Mouse (Mus musculus) intestine, embryonic 16.5 days (tissue): Measurements from ENCODE around the gene Treml1. TPM values are rescaled to one million over a fixed set of nuclear protein-coding genes. Genes with fewer than 3 reads are reported as not detected.

Experiments used
- ATAC-seq: fragments of 200-750 bp; cut with Nextera tagmentation; 2 replicates; pipeline ENCODE4 v1.8.0; 2017; ENCODE audit warnings: moderate TSS enrichment, moderate library complexity
- H3K27ac ChIP-seq: fragments of 300-500 bp; sonication (generic); 2 replicates; pipeline ENCODE4 v1.5.1; 2014; ENCODE audit warnings: mild to moderate bottlenecking, low read length
- H3K27me3 ChIP-seq: fragments of 300-500 bp; sonication (generic); replicated peaks from 2 replicates; pipeline ENCODE4 v1.6.1; 2014; ENCODE audit warnings: low read length, control low read depth, mixed read lengths; ENCODE audit not compliant: control insufficient read depth, insufficient read depth
- H3K36me3 ChIP-seq: fragments of 300-500 bp; sonication (generic); 2 replicates; pipeline ENCODE4 v1.6.1; 2014; ENCODE audit warnings: low read length, control low read depth; ENCODE audit not compliant: control insufficient read depth, insufficient read depth
- H3K4me1 ChIP-seq: fragments of 300-500 bp; sonication (generic); 2 replicates; pipeline ENCODE4 v1.6.1; 2014; ENCODE audit warnings: low read length, control low read depth, mixed read lengths; ENCODE audit not compliant: control insufficient read depth, insufficient read depth
- H3K4me2 ChIP-seq: fragments of 300-500 bp; sonication (generic); 2 replicates; pipeline ENCODE4 v1.6.1; 2014; ENCODE audit warnings: low read depth, low read length, control low read depth
- H3K4me3 ChIP-seq: fragments of 300-500 bp; sonication (generic); 2 replicates; pipeline ENCODE4 v1.5.1; 2014; ENCODE audit warnings: mild to moderate bottlenecking, low read length
- H3K9ac ChIP-seq: fragments of 300-500 bp; sonication (generic); 2 replicates; pipeline ENCODE4 v1.6.1; 2014; ENCODE audit warnings: low read depth, low read length
- H3K9me3 ChIP-seq: fragments of 300-500 bp; sonication (generic); 2 replicates; pipeline ENCODE4 v1.6.1; 2016; ENCODE audit warnings: low read length, control low read depth; ENCODE audit not compliant: control insufficient read depth
- WGBS: fragments of 180-500 bp; shearing (Covaris S2); extraction: QIAGEN DNeasy Blood & Tissue Kit; methylation state at CpG from one replicate; pipeline ENCODE4 v1.1.7; 2014; 5-methylcytosine and 5-hydroxymethylcytosine counted together
- polyA plus RNA-seq: library from polyadenylated mRNA; unstranded; fragments of >200 nt; fragmentation: Nextera tagmentation; extraction: Ambion mirVana; gene quantifications from 2 replicates; pipeline ENCODE4 v1.2.1, GENCODE M21; 2015

Gene Treml1
- polyA plus RNA-seq, 1 experiment from 2014 or later = 0.98 TPM

DNA sequence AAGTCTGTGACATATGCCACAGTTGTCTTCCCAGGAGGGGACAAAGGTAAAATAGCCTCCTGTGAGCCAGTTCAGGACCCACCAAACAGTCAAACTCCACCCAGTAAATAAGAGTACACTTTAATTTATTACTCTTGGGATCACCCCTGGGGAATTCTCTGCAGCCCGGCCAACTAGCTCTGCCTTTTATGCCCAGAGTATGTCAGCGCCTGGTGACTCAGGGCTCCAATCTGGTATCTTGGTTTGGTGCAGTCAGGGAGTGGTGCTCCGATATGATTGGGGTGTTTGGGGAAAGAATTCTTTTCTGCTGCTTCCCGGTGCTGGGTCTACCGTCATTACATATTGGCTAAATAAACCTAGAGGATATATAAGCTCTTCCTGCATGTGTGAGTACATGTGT, 7.1 kb downstream of the Treml1 start:
- 66% methylated on average over 5 of the region's 5 CpGs for WGBS
- Histone ChIP-seq H3K4me3 (no peak overlapping the region), H3K4me2 (no peak overlapping the region), H3K9me3 (no peaks in the 10 kb centered on the region), H3K9ac (no peak overlapping the region), H3K27ac (no peak overlapping the region), H3K36me3 (no peaks in the 10 kb centered on the region), H3K4me1 (no peaks in the 10 kb centered on the region), H3K27me3 (no peaks in the 10 kb centered on the region)
- ATAC-seq = no peak

DNA sequence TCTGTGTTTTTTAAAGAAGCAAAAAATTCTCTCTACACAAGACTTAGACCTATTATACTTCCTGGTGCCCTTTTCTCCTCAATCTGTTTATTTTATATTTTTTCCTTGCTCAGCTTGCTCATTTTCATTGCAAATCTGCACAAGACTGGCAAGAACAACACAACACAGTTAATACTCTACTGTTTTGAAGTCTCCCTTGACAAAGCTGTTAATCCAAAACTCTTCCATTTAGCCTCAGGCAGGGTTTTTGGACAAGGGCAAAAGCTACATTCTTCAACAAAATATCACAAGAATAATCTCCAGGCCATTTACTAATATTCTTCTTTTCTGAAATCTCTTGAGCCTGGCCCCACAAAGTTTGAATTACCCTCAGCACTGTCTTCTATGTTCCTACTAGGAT, 11.9 kb downstream of the Treml1 start:
- H3K36me3 ChIP-seq = no peaks in the 10 kb centered on the region
- no peak overlapping the region for H3K4me3 ChIP-seq
- H3K9me3 ChIP-seq = no peaks in the 10 kb centered on the region
- H3K4me2 ChIP-seq = no peak overlapping the region
- ATAC-seq = no peak
- H3K9ac ChIP-seq = no peak overlapping the region
- H3K4me1 ChIP-seq = no peaks in the 10 kb centered on the region
- no peaks in the 10 kb centered on the region for H3K27me3 ChIP-seq
- no peak overlapping the region for H3K27ac ChIP-seq

DNA sequence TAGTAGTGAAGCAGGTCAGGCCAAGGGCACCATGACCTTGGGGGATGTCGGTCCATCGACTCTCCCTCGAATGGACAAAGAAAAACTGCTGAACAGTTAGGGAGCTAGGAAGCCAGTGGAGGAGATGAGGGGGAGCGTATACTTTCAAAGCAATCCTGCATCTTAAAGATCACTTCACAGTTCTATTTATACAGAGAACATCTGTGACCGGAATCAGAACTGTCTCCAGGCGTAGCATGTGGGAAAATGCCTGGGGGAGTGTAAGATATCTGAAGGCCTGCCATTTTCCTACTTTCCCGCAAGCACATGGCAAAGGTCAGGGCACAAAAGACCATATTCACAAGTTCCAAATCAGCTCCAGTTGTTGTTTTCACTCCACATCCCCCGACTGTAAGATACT, 13.3 kb downstream of the Treml1 start:
- 75% methylated on average over 8 of the region's 8 CpGs for WGBS
- ATAC-seq = no peak
- Histone ChIP-seq H3K27me3 (no peaks in the 10 kb centered on the region), H3K36me3 (no peaks in the 10 kb centered on the region), H3K4me1 (no peaks in the 10 kb centered on the region), H3K4me3 (no peak overlapping the region), H3K9ac (no peak overlapping the region), H3K9me3 (no peaks in the 10 kb centered on the region), H3K4me2 (no peak overlapping the region), H3K27ac (no peak overlapping the region)

DNA sequence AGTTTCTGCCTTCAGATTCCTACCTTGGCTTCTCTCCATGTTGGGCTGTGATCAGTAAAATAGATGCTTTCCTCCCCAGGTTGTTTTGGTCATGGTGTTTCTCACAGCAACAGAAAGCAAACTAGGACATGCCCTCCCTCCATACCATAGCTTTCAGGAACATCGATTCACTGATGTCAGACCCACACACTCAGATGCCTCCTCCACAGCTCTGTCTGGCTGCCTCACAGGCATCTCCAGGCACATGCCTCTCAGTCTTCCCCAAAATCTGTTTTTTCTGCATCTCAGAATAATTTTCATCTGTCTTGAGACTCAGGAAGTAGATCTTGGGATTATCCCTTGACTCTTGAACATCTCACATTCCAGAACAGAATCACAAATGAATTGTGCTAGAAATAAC, 16.4 kb downstream of the Treml1 start:
- Histone ChIP-seq H3K27ac (no peak overlapping the region), H3K4me3 (no peak overlapping the region), H3K36me3 (no peaks in the 10 kb centered on the region), H3K9me3 (no peaks in the 10 kb centered on the region), H3K9ac (no peak overlapping the region), H3K27me3 (no peaks in the 10 kb centered on the region), H3K4me2 (no peak overlapping the region), H3K4me1 (no peaks in the 10 kb centered on the region)
- ATAC-seq = no peak
- WGBS = 96% methylated on average over 1 of the region's 1 CpGs

DNA sequence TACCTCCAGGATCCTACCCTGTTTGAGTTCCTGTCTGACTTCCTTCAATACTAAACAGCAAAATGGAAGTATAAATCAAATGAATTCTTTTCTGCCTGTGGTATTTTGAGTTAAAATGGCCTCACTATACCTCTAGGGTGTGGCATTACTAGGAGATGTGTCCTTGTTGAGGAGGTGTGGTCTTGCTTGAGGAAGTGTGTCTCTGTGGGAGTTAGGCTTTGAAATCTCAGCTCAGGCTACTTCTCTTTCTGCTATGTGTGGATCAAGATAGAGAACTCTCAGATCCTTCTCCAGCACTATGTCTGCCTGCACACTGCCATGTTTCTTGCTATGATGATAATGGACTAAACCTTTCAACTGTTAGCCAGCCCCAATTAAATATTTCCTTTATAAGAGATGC, 19.3 kb downstream of the Treml1 start:
- no peak overlapping the region for H3K4me3 ChIP-seq
- H3K4me1 ChIP-seq = no peaks in the 10 kb centered on the region
- no peak overlapping the region for H3K4me2 ChIP-seq
- H3K9ac ChIP-seq = no peak overlapping the region
- ATAC-seq = no peak
- no peak overlapping the region for H3K27ac ChIP-seq
- H3K27me3 ChIP-seq = no peaks in the 10 kb centered on the region
- no peaks in the 10 kb centered on the region for H3K9me3 ChIP-seq
- H3K36me3 ChIP-seq = no peaks in the 10 kb centered on the region

DNA sequence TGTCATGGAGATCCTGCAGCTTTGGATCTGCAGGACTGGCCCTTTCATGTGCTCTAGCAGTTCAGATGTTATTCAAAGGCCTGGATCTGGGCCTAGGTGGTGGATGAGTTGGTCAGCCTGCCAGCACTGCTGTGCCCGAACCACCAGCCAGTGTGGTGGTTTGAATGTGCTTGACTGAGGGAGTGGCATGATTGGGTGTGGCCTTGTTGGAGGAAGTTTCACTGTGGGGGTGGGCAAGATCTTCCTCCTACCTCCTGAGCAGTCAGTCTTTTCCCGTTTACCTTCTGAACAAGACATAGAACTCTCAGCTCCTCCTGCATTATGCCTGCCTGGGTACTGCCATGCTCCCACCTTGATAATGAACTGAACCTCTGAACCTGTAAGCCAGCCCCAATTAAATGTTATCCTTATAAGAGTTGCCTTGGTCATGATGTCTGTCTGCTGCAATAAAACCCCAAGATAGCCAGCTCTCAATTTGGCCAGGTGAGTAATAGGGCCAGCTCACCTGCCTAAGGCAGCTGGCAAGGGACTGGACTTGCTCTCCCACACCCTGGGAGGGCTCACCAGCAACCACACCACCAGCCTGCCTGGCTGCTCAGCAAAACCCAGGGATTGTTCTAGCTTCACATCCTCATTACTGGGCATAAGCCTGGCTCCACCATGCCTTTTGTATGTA, 26.2 kb downstream of the Treml1 start:
- no peak overlapping the region for H3K4me2 ChIP-seq
- H3K9ac ChIP-seq = no peak overlapping the region
- H3K4me1 ChIP-seq = no peaks in the 10 kb centered on the region
- WGBS = 61% methylated on average over 2 of the region's 2 CpGs
- H3K9me3 ChIP-seq = no peaks in the 10 kb centered on the region
- peaks cover 28% of the 10 kb centered on the region for H3K36me3 ChIP-seq
- ATAC-seq = no peak
- no peaks in the 10 kb centered on the region for H3K27me3 ChIP-seq
- no peak overlapping the region; the same call in 1 of the 2 replicates for H3K27ac ChIP-seq
- H3K4me3 ChIP-seq = no peak overlapping the region

DNA sequence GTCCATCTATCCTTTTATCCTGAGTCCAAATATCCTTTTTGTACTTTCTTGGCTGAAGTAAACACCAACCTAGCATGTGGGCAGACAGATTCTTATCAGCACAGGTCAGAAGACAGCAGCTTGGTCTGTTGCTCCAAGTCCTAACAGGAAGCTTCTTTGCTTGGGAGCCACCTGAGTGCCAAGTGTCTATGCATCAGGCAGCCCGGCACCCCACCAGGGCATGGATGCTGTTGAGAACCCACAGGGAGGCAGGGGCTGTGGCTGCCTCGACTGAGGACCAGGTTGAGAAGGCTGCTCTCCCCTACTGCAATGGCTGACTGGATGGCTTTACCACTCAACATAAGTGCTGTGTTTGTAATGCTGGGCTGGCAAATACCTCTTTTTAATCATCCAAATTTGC, 28.9 kb downstream of the Treml1 start:
- ATAC-seq = no peak
- WGBS = 94% methylated on average over 2 of the region's 2 CpGs
- Histone ChIP-seq H3K4me2 (no peak overlapping the region), H3K9me3 (no peaks in the 10 kb centered on the region), H3K27ac (no peak overlapping the region), H3K9ac (no peak overlapping the region), H3K27me3 (no peaks in the 10 kb centered on the region), H3K36me3 (peaks cover 48% of the 10 kb centered on the region), H3K4me3 (no peak overlapping the region), H3K4me1 (no peaks in the 10 kb centered on the region)

DNA sequence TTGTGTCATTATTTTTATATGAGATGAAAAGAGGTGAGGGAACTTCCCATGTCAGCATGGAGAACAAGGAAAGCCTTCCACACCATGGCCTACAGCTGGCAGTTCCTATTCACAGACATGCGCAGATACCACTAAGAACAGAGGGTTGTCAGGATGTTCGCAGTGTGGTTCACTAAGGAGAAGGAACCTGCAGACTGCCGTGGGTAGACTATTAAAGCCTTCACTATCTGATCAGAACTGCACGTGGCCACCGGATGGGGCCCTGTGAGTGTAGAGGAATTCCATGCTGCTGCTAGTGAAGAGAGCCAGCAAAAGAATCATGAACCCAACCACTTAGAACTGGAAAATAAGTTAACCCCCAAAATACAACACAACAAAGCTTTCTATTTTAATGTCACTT, 29.7 kb downstream of the Treml1 start:
- no peak overlapping the region for H3K9ac ChIP-seq
- H3K27ac ChIP-seq = no peak overlapping the region
- ATAC-seq = no peak
- no peaks in the 10 kb centered on the region for H3K4me1 ChIP-seq
- 88% methylated on average over 5 of the region's 5 CpGs for WGBS
- peaks cover 52% of the 10 kb centered on the region for H3K36me3 ChIP-seq
- H3K27me3 ChIP-seq = no peaks in the 10 kb centered on the region
- no peak overlapping the region for H3K4me2 ChIP-seq
- no peaks in the 10 kb centered on the region for H3K9me3 ChIP-seq
- H3K4me3 ChIP-seq = no peak overlapping the region

DNA sequence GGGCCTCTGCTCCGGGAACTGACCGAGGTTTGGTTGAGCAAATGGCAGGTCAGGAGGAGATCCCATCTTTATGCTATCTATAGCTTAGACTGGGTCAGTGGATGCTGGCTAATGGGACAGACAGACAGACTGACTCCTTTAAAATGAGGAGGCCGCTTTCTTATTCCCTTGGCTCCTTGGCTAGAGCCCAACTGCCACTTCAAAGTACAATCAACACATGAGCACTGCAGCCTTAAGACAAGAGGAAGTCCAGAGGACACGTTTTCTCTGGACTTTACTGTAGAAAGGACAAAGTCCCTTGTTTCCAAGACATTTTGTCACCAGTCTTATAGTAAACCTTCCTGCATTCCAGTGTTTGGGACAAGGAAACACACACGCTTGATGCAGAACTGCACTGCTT, 31.7 kb downstream of the Treml1 start:
- H3K27me3 ChIP-seq = no peaks in the 10 kb centered on the region
- H3K4me2 ChIP-seq = no peak overlapping the region
- H3K4me3 ChIP-seq = no peak overlapping the region
- no peak overlapping the region for H3K9ac ChIP-seq
- ATAC-seq = peak; percentile 69
- no peaks in the 10 kb centered on the region for H3K4me1 ChIP-seq
- H3K27ac ChIP-seq = peak overlapping the region; percentile 56
- H3K36me3 ChIP-seq = peaks cover 50% of the 10 kb centered on the region
- WGBS = 85% methylated on average over 5 of the region's 5 CpGs
- H3K9me3 ChIP-seq = no peaks in the 10 kb centered on the region

DNA sequence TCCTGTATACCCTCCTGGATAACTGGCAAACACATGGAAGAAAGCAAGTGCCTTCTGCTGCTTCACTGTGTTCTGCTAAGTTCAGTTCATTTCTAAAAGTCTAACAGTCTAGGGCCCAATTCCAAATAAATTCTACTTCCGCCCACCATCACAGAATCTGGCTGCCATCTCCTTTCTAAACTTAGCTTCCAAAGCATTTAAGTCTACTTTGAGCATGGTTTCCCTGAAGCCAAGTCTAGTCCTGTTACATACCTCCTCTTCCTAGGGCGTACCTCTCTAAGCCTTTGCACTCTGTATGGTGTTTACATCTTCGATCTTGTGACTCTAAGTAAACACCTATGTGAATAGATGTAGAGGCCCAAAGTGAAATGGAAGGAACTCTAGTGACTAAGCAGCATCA, 32.9 kb downstream of the Treml1 start:
- no peak overlapping the region for H3K27ac ChIP-seq
- 95% methylated on average over 3 of the region's 3 CpGs for WGBS

More for the DNA sequence above, 32.9 kb downstream of the Treml1 start:
- no peak for ATAC-seq
- H3K27me3 ChIP-seq = no peaks in the 10 kb centered on the region
- H3K9me3 ChIP-seq = no peaks in the 10 kb centered on the region
- no peaks in the 10 kb centered on the region for H3K4me1 ChIP-seq
- H3K9ac ChIP-seq = no peak overlapping the region
- no peak overlapping the region for H3K4me3 ChIP-seq
- no peak overlapping the region for H3K4me2 ChIP-seq
- H3K36me3 ChIP-seq = peaks cover 41% of the 10 kb centered on the region
